Mouse (Mus musculus): ENCODE data around the gene Cux2.

Gene Cux2

GRCm38 (mm10) chr5:122059060-122060017, 9.4 kb upstream of the Cux2 start:
- peak; percentile 65 for DNase-seq

DNA sequence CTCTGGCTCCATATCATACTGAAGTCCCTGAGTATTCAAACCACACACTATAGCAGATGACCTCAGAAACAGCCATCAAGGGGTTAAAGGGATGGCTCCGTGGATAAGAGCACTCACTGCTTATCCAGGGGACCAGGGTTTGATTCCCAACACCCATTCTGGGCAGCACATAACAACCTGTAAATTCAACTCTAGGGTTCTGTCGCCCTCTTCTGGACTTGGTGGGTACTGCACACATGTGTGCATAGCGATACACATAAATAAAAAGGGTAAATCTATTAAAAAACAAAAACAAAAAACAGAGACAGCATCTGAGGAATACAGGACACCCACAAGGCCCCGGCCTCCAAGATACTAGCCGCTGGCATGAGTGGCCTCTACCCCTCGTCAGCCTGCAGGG, 7.7 kb upstream of the Cux2 start:
- no peak for DNase-seq

GRCm38 (mm10) chr5:122056557-122056956, 6.7 kb upstream of the Cux2 start:
- no peak for DNase-seq

GRCm38 (mm10) chr5:122054130-122054843, 4.4 kb upstream of the Cux2 start:
- no peak for DNase-seq

GRCm38 (mm10) chr5:122053587-122053986, 3.7 kb upstream of the Cux2 start:
- no peak for DNase-seq

DNA sequence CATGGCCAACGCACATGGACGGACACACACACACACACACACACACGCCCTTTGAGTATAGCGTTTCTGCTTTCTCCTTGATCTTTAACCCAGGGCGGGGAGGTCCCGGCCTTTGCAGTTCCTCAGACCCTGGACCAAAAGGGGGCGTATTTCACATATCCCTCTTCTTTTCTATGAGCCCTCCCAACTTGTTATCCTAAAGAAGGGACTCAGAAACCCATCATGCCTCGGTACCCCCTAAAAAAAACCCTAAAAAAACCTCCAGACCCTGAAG, 867 bp upstream of the Cux2 start:
- DNase-seq = no peak

DNA sequence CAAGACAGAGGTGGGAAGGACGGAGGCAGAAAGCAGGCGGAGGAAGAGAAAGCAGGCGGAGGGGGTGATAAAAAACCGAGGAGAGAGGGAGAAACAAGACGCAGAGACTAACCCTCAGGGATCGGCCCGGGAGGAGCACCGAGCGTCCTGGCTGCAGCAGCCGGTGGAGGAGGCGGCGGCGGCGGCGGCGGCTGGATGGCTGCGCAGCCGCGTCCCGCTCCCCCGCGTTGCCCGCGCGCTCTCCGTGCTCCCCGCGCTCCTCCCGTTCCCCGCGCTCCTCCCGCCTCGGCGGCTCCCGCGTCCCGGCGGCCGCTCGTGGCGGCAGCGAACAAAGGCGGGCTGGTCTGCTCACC, 262 bp downstream of the Cux2 start:
- DNase-seq = peak; percentile 76

- peak; percentile 40 for DNase-seq
Measured at GRCm38 (mm10) chr5:122048686-122049663, 927 bp downstream of the Cux2 start.

DNA sequence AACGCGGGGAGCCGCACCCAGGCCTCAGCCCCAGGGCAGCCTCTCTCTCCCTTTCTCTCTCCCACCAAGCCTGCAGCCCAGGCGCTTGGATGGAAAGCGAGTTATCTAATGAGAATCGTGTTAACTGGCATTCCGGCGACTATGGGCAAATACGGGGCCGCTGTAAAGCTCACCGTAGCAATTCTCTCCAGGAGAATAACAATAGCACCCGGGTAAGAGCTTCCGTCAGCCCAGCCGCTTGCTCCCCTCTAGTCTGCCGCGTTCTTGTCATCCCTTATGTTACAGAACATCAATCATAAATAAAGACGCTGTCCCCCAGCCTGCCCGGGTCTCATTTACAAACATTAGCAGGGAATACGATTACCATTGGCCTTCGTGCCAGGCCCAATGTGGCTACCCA, 1.6 kb downstream of the Cux2 start:
- no peak for DNase-seq

GRCm38 (mm10) chr5:122047791-122048190, 2.1 kb downstream of the Cux2 start:
- DNase-seq = no peak

DNA sequence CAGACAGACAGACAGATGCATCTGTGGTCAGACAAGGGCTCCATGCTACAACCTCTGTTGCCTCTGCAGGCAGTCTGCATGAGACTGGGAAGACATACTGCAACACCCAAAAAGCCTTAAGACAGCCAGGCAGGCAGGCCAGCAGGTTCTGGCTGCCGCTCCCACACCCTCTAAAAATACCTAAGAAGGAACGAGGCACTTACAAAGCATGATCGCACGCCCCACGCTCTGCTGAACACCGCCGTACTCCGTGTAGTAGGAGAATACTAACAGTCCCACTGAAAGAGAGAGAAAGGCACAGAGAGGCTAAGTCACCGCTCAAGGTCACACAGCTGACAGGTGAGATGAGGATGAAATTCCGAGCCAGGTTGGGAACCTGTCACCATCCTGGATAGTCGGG, 6.3 kb downstream of the Cux2 start:
- no peak for DNase-seq

- DNase-seq = no peak
Measured at GRCm38 (mm10) chr5:122035278-122035677, 14.6 kb downstream of the Cux2 start.

DNA sequence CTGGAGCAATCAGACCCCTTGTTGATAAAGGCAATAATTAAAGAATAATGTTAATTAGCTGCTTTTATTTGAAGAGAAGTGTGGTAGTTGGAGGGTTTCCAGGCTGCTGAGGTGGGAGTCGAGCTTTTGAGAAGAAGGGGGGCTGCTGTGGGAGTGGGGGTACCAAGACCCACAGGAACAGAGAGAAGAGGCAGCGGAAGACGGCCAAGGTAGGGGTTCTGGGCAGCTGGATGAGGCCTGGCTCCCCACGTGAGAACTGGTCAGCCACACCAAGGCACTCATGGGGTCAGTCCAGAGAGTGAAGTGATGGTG, 16.8 kb downstream of the Cux2 start:
- no peak for DNase-seq

- no peak for DNase-seq
Measured at GRCm38 (mm10) chr5:122032471-122033166, 17.3 kb downstream of the Cux2 start.

DNA sequence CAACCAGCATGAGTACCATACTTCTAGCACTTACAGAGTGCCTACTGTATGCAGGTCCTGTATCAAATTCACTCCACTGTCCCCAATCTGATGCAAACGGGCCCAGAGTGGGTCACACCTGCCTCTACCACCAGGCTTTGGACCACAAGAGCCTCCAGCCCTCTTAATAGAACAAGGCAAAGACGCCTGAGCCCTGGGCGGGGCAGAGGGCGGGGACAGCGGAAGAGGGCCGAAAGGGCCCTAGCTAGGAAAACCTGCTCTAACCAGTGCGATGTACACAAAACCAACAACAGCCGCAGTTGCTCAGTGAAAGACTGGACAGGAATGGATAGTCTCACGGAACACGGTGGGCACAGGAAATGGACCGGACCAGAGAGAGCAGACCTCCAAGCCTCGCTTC, 18.8 kb downstream of the Cux2 start:
- DNase-seq = no peak

- DNase-seq = no peak
Measured at GRCm38 (mm10) chr5:122030640-122031039, 19.3 kb downstream of the Cux2 start.

- no peak for DNase-seq
Measured at GRCm38 (mm10) chr5:122026771-122027170, 23.1 kb downstream of the Cux2 start.

GRCm38 (mm10) chr5:122026284-122026683, 23.6 kb downstream of the Cux2 start:
- DNase-seq = no peak

DNA sequence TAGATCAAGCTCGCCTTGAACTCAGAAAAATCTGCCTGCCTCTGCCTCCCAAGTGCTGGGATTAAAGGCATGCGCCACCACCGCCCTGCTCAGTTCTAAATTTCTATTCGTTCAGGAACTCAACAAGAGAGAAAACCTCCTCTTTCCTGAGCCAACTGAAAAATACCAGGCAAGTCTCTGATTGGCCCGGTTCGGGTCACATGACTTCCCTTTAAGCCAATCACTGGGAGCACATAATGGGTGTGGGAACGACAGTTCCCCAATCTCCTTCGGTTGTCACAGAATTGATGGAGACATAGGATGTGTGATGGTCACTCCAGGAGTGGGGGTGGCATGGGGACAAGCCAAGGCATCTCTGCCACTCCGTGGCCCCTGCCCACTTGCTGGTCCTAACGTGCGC, 24.8 kb downstream of the Cux2 start:
- DNase-seq = no peak

DNA sequence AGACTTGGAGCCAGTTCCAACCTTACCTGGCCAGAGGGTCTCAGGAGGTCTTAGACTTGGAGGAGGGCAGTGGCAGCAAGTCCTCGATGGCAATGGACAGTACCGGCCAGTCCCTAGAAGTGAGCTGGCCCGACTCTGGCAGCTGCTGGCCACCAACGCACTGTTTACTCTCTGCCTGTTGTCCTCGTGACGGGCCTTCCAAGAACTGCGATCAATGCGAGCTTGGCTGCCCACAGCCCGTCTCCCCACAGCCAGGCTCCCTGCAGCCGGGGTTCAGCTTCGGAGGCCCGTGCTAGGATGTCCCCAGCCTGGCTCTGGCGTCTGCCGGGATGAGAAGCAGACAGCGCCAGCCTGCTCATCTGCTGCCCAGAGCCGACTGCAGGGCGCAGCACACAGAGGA, 30.6 kb downstream of the Cux2 start:
- no peak for DNase-seq

GRCm38 (mm10) chr5:122017778-122018177, 32.1 kb downstream of the Cux2 start:
- DNase-seq = no peak

DNA sequence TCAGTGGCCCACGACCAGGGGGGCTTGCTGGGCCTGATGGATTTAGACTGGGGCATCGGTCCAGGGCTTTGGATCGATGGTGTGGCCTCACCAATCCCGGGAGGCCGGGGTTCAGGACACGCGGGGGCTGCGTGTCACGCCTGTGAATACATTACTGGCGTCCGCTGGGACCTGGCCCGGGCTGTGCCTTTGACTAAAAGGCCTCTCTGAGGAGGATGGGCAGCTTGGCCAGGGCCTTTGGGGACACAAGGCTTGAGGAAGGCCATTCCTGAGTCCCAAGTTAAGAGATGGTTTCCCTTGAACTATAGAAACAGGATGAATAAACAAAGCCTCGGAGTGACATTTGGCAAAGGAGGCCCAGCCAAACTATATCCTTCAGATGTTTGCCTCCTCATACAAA, 32.6 kb downstream of the Cux2 start:
- no peak for DNase-seq

- DNase-seq = no peak
Measured at GRCm38 (mm10) chr5:122016744-122017143, 33.2 kb downstream of the Cux2 start.
